Mouse (Mus musculus) ES-E14 (cell line): Measurements from ENCODE around the gene Dpysl5. TPM values are rescaled to one million over a fixed set of nuclear protein-coding genes. Genes with fewer than 3 reads are reported as not detected.

Experiments
- DNase-seq: peaks from one replicate; pipeline ENCODE4 v3.0.0-alpha.2; 2013; ENCODE audit warnings: low read depth, low spot score
- H3K27ac ChIP-seq: 2 replicates; pipeline ENCODE4 v1.5.1; 2012; ENCODE audit warnings: low read depth, mild to moderate bottlenecking, low read length, moderate library complexity, mixed read lengths; ENCODE audit not compliant: poor library complexity, insufficient read depth, severe bottlenecking
- H3K36me3 ChIP-seq: 2 replicates; pipeline ENCODE4 v1.6.1; 2012; ENCODE audit warnings: mild to moderate bottlenecking, low read length, moderate library complexity, mixed read lengths; ENCODE audit not compliant: control insufficient read depth, poor library complexity, insufficient read depth, severe bottlenecking
- H3K4me1 ChIP-seq, 2 experiments: fragments of 150-350 bp in 1 of 2; sonication (generic) in 1 of 2; 2 replicates each; pipeline ENCODE4 v1.6.1; 2012; ENCODE audit warnings: low read length in 2 of 2, mild to moderate bottlenecking in 1 of 2, mixed read lengths in 1 of 2; ENCODE audit not compliant: control insufficient read depth in 2 of 2, insufficient read depth in 2 of 2, poor library complexity in 1 of 2
- H3K4me3 ChIP-seq, 2 experiments: fragments of 150-350 bp in 1 of 2; sonication (generic) in 1 of 2; 2 replicates each; pipeline ENCODE4 v1.5.1; 2012; ENCODE audit warnings: low read length in 2 of 2, low read depth in 1 of 2, mild to moderate bottlenecking in 1 of 2, mixed read lengths in 1 of 2; ENCODE audit not compliant: insufficient read depth in 1 of 2, poor library complexity in 1 of 2, severe bottlenecking in 1 of 2
- H3K9ac ChIP-seq: 2 replicates; pipeline ENCODE4 v1.6.1; 2012; ENCODE audit warnings: low read depth, mild to moderate bottlenecking, low read length, mixed read lengths; ENCODE audit not compliant: poor library complexity, insufficient read depth, severe bottlenecking
- H3K9me3 ChIP-seq: fragments of 150-350 bp; sonication (generic); 2 replicates; pipeline ENCODE4 v1.6.1; 2012; ENCODE audit warnings: low read depth, mild to moderate bottlenecking, low read length; ENCODE audit not compliant: control insufficient read depth, insufficient read depth
- CHD2 ChIP-seq: IDR thresholded peaks from 2 replicates; pipeline ENCODE4 v1.6.1; 2014; ENCODE audit warnings: mild to moderate bottlenecking, low read depth, low read length, inconsistent platforms
- HCFC1 ChIP-seq: IDR thresholded peaks from 2 replicates; pipeline ENCODE4 v1.6.1; 2012; ENCODE audit warnings: low read length, inconsistent platforms, borderline replicate concordance; ENCODE audit not compliant: insufficient read depth
- MAFK ChIP-seq: IDR thresholded peaks from 2 replicates; pipeline ENCODE4 v1.6.1; 2014; ENCODE audit warnings: mild to moderate bottlenecking, low read depth, low read length, inconsistent platforms; ENCODE audit not compliant: insufficient read depth
- ZC3H11A ChIP-seq: IDR thresholded peaks from 2 replicates; pipeline ENCODE4 v1.6.1; 2012; ENCODE audit warnings: low read depth, mild to moderate bottlenecking, inconsistent platforms, low read length, borderline replicate concordance
- ZNF384 ChIP-seq: IDR thresholded peaks from 2 replicates; pipeline ENCODE4 v1.6.1; 2012; ENCODE audit warnings: low read depth, low read length, inconsistent platforms
- in situ Hi-C, 2 experiments: fragments of 600-800 bp; cut with MboI; formaldehyde crosslinking; loops; one replicate each; pipeline ENCODE4 v1.15.1; 2025; ENCODE audit warnings: low sequenced_read_pairs in 2 of 2, inconsistent platforms in 1 of 2; ENCODE audit not compliant: unreplicated experiment in 2 of 2
- total RNA-seq: library from RNA; depleted of rRNA; stranded (reverse); fragments of 300-350 nt; gene quantifications from 2 replicates; pipeline ENCODE4 v1.2.3, GENCODE M21; 2012

Gene Dpysl5
- total RNA-seq, 1 experiment, result 5.3 TPM

GRCm38 (mm10) chr5:30790047-30790446, 78.7 kb downstream of the Dpysl5 start:
- H3K36me3 ChIP-seq, result no peaks in the 10 kb centered on the region; the same call in 1 of the 2 replicates
- no peak overlapping the region for H3K4me3 ChIP-seq
- no peak for DNase-seq
- H3K27ac ChIP-seq, result no peak overlapping the region
- no peak overlapping the region for H3K9ac ChIP-seq
- in situ Hi-C loops, result no loop called here
- TF ChIP-seq ZNF384 (no peak), ZC3H11A (no peak), HCFC1 (no peak), CHD2 (no peak), MAFK (no peak)
- no peaks in the 10 kb centered on the region for H3K4me1 ChIP-seq
- H3K9me3 ChIP-seq, result no peaks in the 10 kb centered on the region

- no peak overlapping the region for H3K4me3 ChIP-seq
- in situ Hi-C loops, result no loop called here
- no peak overlapping the region for H3K27ac ChIP-seq
- peak; percentile 80 for DNase-seq
- H3K9ac ChIP-seq, result no peak overlapping the region
- no peaks in the 10 kb centered on the region for H3K9me3 ChIP-seq
- no peaks in the 10 kb centered on the region for H3K4me1 ChIP-seq
- H3K36me3 ChIP-seq, result no peaks in the 10 kb centered on the region; the same call in 1 of the 2 replicates
- TF ChIP-seq ZNF384, result no peak
- 0 out of 2 replicates have a peak, but pooled peaks have one; percentile 17 for TF ChIP-seq ZC3H11A
- TF ChIP-seq CHD2, result no peak
- no peak for TF ChIP-seq MAFK
Measured at GRCm38 (mm10) chr5:30796125-30796524, 84.8 kb downstream of the Dpysl5 start.

GRCm38 (mm10) chr5:30797482-30797881, 86.1 kb downstream of the Dpysl5 start:
- Histone ChIP-seq H3K36me3 (no peaks in the 10 kb centered on the region; the same call in 1 of the 2 replicates), H3K4me3 (no peak overlapping the region), H3K9ac (no peak overlapping the region), H3K27ac (no peak overlapping the region), H3K9me3 (no peaks in the 10 kb centered on the region), H3K4me1 (no peaks in the 10 kb centered on the region)
- DNase-seq, result no peak
- in situ Hi-C loops, result no loop called here
- TF ChIP-seq HCFC1, result no peak
- no peak for TF ChIP-seq ZNF384
- TF ChIP-seq ZC3H11A, result no peak
- TF ChIP-seq CHD2, result no peak
- no peak for TF ChIP-seq MAFK

- no peak for TF ChIP-seq ZNF384
- no peak for TF ChIP-seq ZC3H11A
- TF ChIP-seq HCFC1, result no peak
- TF ChIP-seq MAFK, result no peak
- no peak for TF ChIP-seq CHD2
- Histone ChIP-seq H3K9ac (no peak overlapping the region), H3K4me3 (no peak overlapping the region), H3K36me3 (no peaks in the 10 kb centered on the region; the same call in 1 of the 2 replicates), H3K4me1 (no peaks in the 10 kb centered on the region), H3K9me3 (no peaks in the 10 kb centered on the region), H3K27ac (no peak overlapping the region)
- in situ Hi-C loops, result no loop called here
- DNase-seq, result no peak
Measured at GRCm38 (mm10) chr5:30797982-30798381, 86.6 kb downstream of the Dpysl5 start.

- Histone ChIP-seq H3K4me3 (no peak overlapping the region), H3K4me1 (no peaks in the 10 kb centered on the region), H3K36me3 (no peaks in the 10 kb centered on the region; the same call in 1 of the 2 replicates), H3K9me3 (no peaks in the 10 kb centered on the region), H3K27ac (no peak overlapping the region), H3K9ac (no peak overlapping the region)
- in situ Hi-C loops, result no loop called here
- TF ChIP-seq ZNF384, result no peak
- TF ChIP-seq HCFC1, result no peak
- no peak for TF ChIP-seq ZC3H11A
- no peak for TF ChIP-seq CHD2
- no peak for TF ChIP-seq MAFK
- no peak for DNase-seq
Measured at GRCm38 (mm10) chr5:30798965-30799364, 87.6 kb downstream of the Dpysl5 start.
